Mouse (Mus musculus) CH12.LX (cell line): ENCODE measurements at regions not wholly inside any gene's neighbourhood (a gene's known extent, or its start where the extent isn't known, plus 50 kb on each side); places are given as distances from the start of the nearest gene placed in this dataset.
A peak's percentile ranks its signal among the peaks of the same experiment; 100 is the strongest.

Experiments
- DNase-seq: peaks from one replicate; pipeline ENCODE4 v3.0.0-alpha.2; 2013; ENCODE audit errors: extremely low read depth
- H3K27ac ChIP-seq: 2 replicates; pipeline ENCODE4 v1.5.1; 2012; ENCODE audit warnings: low read depth, mild to moderate bottlenecking, control low read depth, moderate library complexity; ENCODE audit not compliant: insufficient read depth
- H3K27me3 ChIP-seq: replicated peaks from 2 replicates; pipeline ENCODE3; 2012; ENCODE audit warnings: inconsistent platforms
- H3K36me3 ChIP-seq, 2 experiments: replicated peaks in 1 of 2; 2 replicates each; pipeline versions ENCODE3 to v1.6.1; 2012; ENCODE audit warnings: inconsistent platforms in 1 of 2, low read length in 1 of 2, mild to moderate bottlenecking in 1 of 2, mixed read lengths in 1 of 2, moderate library complexity in 1 of 2; ENCODE audit not compliant: control insufficient read depth in 1 of 2, insufficient read depth in 1 of 2
- H3K4me1 ChIP-seq, 2 experiments: 2 replicates each; pipeline ENCODE4 v1.6.1; 2012; ENCODE audit warnings: inconsistent platforms in 1 of 2, moderate library complexity in 1 of 2; ENCODE audit not compliant: insufficient read depth in 2 of 2, control insufficient read depth in 1 of 2
- H3K4me2 ChIP-seq: 2 replicates; pipeline ENCODE4 v1.6.1; 2012; ENCODE audit warnings: low read depth, mild to moderate bottlenecking, control low read depth; ENCODE audit not compliant: poor library complexity, insufficient read depth, severe bottlenecking
- H3K4me3 ChIP-seq, 3 experiments: fragments of 150-350 bp in 1 of 3; sonication (generic) in 1 of 3; replicated peaks in 1 of 3; 2 replicates each; pipeline versions ENCODE3 to v1.5.1; 2011 to 2012; ENCODE audit warnings: low read depth in 2 of 3, low read length in 2 of 3, mild to moderate bottlenecking in 2 of 3, moderate library complexity in 2 of 3, control low read depth in 1 of 3, improper control_type of control experiment in 1 of 3, inconsistent platforms in 1 of 3, mixed read lengths in 1 of 3; ENCODE audit not compliant: poor library complexity in 1 of 3
- H3K79me2 ChIP-seq: replicated peaks from 2 replicates; pipeline ENCODE4 v1.6.1; 2012; ENCODE audit warnings: mild to moderate bottlenecking, moderate library complexity; ENCODE audit not compliant: control insufficient read depth, poor library complexity, insufficient read depth, severe bottlenecking; ENCODE audit errors: extremely low read depth
- H3K9ac ChIP-seq: 2 replicates; pipeline ENCODE4 v1.6.1; 2012; ENCODE audit warnings: low read depth, mild to moderate bottlenecking, control low read depth, moderate library complexity; ENCODE audit not compliant: insufficient read depth
- H3K9me3 ChIP-seq: replicated peaks from 2 replicates; pipeline ENCODE3; 2012; ENCODE audit warnings: low read length, inconsistent platforms, mixed read lengths
- BHLHE40 ChIP-seq: IDR thresholded peaks from 2 replicates; pipeline ENCODE4 v1.6.1; 2011; ENCODE audit warnings: mild to moderate bottlenecking, low read depth, low read length, improper control_type of control experiment
- CHD1 ChIP-seq: IDR thresholded peaks from 2 replicates; pipeline ENCODE4 v1.6.1; 2012; ENCODE audit warnings: low read depth, low read length, improper control_type of control experiment, inconsistent platforms
- CHD2 ChIP-seq: IDR thresholded peaks from 2 replicates; pipeline ENCODE4 v1.6.1; 2011; ENCODE audit warnings: low read length, improper control_type of control experiment
- CTCF ChIP-seq, 2 experiments: IDR thresholded peaks in 1 of 2; conservative IDR thresholded peaks in 1 of 2; 2 replicates each; pipeline ENCODE4 v1.5.1; 2011 to 2012; ENCODE audit warnings: low read depth in 2 of 2, low read length in 2 of 2, improper control_type of control experiment in 1 of 2, inconsistent platforms in 1 of 2, mild to moderate bottlenecking in 1 of 2, moderate library complexity in 1 of 2
- E2F4 ChIP-seq: IDR thresholded peaks from 2 replicates; pipeline ENCODE4 v1.6.1; 2011; ENCODE audit warnings: low read depth, low read length, improper control_type of control experiment; ENCODE audit not compliant: insufficient replicate concordance
- ELF1 ChIP-seq: IDR thresholded peaks from 2 replicates; pipeline ENCODE4 v1.6.1; 2014; ENCODE audit warnings: low read depth, mild to moderate bottlenecking, inconsistent platforms, low read length, improper control_type of control experiment
- EP300 ChIP-seq: IDR thresholded peaks from 2 replicates; pipeline ENCODE4 v1.6.1; 2011; ENCODE audit warnings: low read length, improper control_type of control experiment
- HCFC1 ChIP-seq: IDR thresholded peaks from 2 replicates; pipeline ENCODE4 v1.6.1; 2012; ENCODE audit warnings: low read depth, mild to moderate bottlenecking, inconsistent platforms, low read length, improper control_type of control experiment
- JUN ChIP-seq: IDR thresholded peaks from 2 replicates; pipeline ENCODE4 v1.6.1; 2011; ENCODE audit warnings: low read depth, mild to moderate bottlenecking, low read length, improper control_type of control experiment, moderate library complexity; ENCODE audit not compliant: insufficient read depth
- JUND ChIP-seq: conservative IDR thresholded peaks from 2 replicates; pipeline ENCODE4 v1.6.1; 2011; ENCODE audit warnings: low read depth, low read length, improper control_type of control experiment
- MAX ChIP-seq: IDR thresholded peaks from 2 replicates; pipeline ENCODE4 v1.6.1; 2011; ENCODE audit warnings: low read length, improper control_type of control experiment
- MAZ ChIP-seq: IDR thresholded peaks from 2 replicates; pipeline ENCODE4 v1.6.1; 2012; ENCODE audit warnings: low read depth, mild to moderate bottlenecking, inconsistent platforms, low read length, improper control_type of control experiment, moderate library complexity
- MXI1 ChIP-seq: IDR thresholded peaks from 2 replicates; pipeline ENCODE4 v1.6.1; 2011; ENCODE audit warnings: mild to moderate bottlenecking, low read depth, low read length, improper control_type of control experiment
- MYC ChIP-seq: IDR thresholded peaks from 2 replicates; pipeline ENCODE4 v1.6.1; 2011; ENCODE audit warnings: low read depth, mild to moderate bottlenecking, improper control_type of control experiment, low read length
- NELFE ChIP-seq: IDR thresholded peaks from 2 replicates; pipeline ENCODE4 v1.6.1; 2011; ENCODE audit warnings: low read depth, low read length, improper control_type of control experiment
- NRF1 ChIP-seq: IDR thresholded peaks from 2 replicates; pipeline ENCODE4 v1.6.1; 2014; ENCODE audit warnings: low read depth, mild to moderate bottlenecking, inconsistent platforms, low read length, improper control_type of control experiment, moderate library complexity
- POLR2A ChIP-seq: IDR thresholded peaks from 2 replicates; pipeline ENCODE4 v1.6.1; 2011; ENCODE audit warnings: low read depth, mild to moderate bottlenecking, improper control_type of control experiment, low read length
- RAD21 ChIP-seq: IDR thresholded peaks from 2 replicates; pipeline ENCODE4 v1.6.1; 2011; ENCODE audit warnings: low read depth, mild to moderate bottlenecking, low read length, improper control_type of control experiment, moderate library complexity
- RCOR1 ChIP-seq: conservative IDR thresholded peaks from 2 replicates; pipeline ENCODE4 v1.6.1; 2012; ENCODE audit warnings: low read depth, mild to moderate bottlenecking, inconsistent platforms, low read length, improper control_type of control experiment
- SMC3 ChIP-seq: IDR thresholded peaks from 2 replicates; pipeline ENCODE4 v1.6.1; 2011; ENCODE audit warnings: low read depth, low read length, improper control_type of control experiment
- UBTF ChIP-seq: IDR thresholded peaks from 2 replicates; pipeline ENCODE4 v1.6.1; 2012; ENCODE audit warnings: low read depth, mild to moderate bottlenecking, inconsistent platforms, low read length, improper control_type of control experiment, moderate library complexity
- USF1 ChIP-seq: IDR thresholded peaks from 2 replicates; pipeline ENCODE4 v1.6.1; 2014; ENCODE audit warnings: low read depth, mild to moderate bottlenecking, inconsistent platforms, low read length, improper control_type of control experiment
- ZC3H11A ChIP-seq: IDR thresholded peaks from 2 replicates; pipeline ENCODE4 v1.6.1; 2012; ENCODE audit warnings: low read depth, mild to moderate bottlenecking, inconsistent platforms, low read length, improper control_type of control experiment
- ZMIZ1 ChIP-seq: IDR thresholded peaks from 2 replicates; pipeline ENCODE4 v1.6.1; 2012; ENCODE audit warnings: low read depth, mild to moderate bottlenecking, inconsistent platforms, low read length, improper control_type of control experiment
- ZNF384 ChIP-seq: IDR thresholded peaks from 2 replicates; pipeline ENCODE4 v1.6.1; 2012; ENCODE audit warnings: low read depth, low read length, improper control_type of control experiment, inconsistent platforms
- dilution Hi-C: fragments of 300-500 bp; cut with MboI; formaldehyde crosslinking; loops from 2 replicates; pipeline ENCODE4 v1.14.3; 2020; ENCODE audit warnings: low sequenced_read_pairs; ENCODE audit not compliant: extremely low pct_unique_long_range_greater_than_20kb, extremely low pct_ligation_motif_present
- in situ Hi-C: fragments of 300-500 bp; cut with MboI; formaldehyde crosslinking; loops from 3 replicates; pipeline ENCODE4 v1.14.3; 2019; ENCODE audit warnings: low sequenced_read_pairs, low pct_ligation_motif_present, low pct_unique_long_range_greater_than_20kb, mixed read lengths

- in situ Hi-C loops, result no loop called here
- Histone ChIP-seq H3K4me2 (no peak overlapping the region), H3K79me2 (no peaks in the 10 kb centered on the region), H3K27ac (no peak overlapping the region), H3K9me3 (no peaks in the 10 kb centered on the region), H3K9ac (no peak overlapping the region), H3K36me3 (no peaks in the 10 kb centered on the region), H3K27me3 (no peaks in the 10 kb centered on the region), H3K4me3 (no peak overlapping the region), H3K4me1 (no peaks in the 10 kb centered on the region)
- TF ChIP-seq CHD1 (no peak), NELFE (no peak), NRF1 (no peak), POLR2A (no peak), ELF1 (no peak), JUND (no peak), EP300 (no peak), USF1 (no peak), ZMIZ1 (no peak), HCFC1 (no peak), E2F4 (no peak), CTCF (conservative IDR thresholded peaks at IDR 0.05 in 1 of 2, IDR thresholded peaks at IDR 0.05 in 1 of 2; ENCODE audit: low read depth in 2 of 2, low read length in 2 of 2) (no peak)
- no peak for DNase-seq
- dilution Hi-C loops, result no loop called here
These were observed 415.6 kb upstream of the Slc35b3 start for GRCm38 (mm10) chr13:39376269-39376668.

- no peaks in the 10 kb centered on the region for H3K27me3 ChIP-seq
These were observed 411.9 kb upstream of the Slc35b3 start for GRCm38 (mm10) chr13:39372565-39372964.

GRCm38 (mm10) chr13:39363637-39364036 is 403.0 kb upstream of the Slc35b3 start:
- no peaks in the 10 kb centered on the region for H3K9me3 ChIP-seq
- DNase-seq, result peak; percentile 44
- H3K79me2 ChIP-seq, result no peaks in the 10 kb centered on the region
- H3K36me3 ChIP-seq, result no peaks in the 10 kb centered on the region
- no peak overlapping the region for H3K27ac ChIP-seq
- TF ChIP-seq JUND, result 0 out of 2 replicates have a peak, but pooled peaks have one; percentile 18
- TF ChIP-seq POLR2A, result no peak
- TF ChIP-seq MAZ, result no peak
- TF ChIP-seq JUN, result no peak
- no peak for TF ChIP-seq MAX
- TF ChIP-seq MYC, result no peak
- no peak for TF ChIP-seq USF1
- TF ChIP-seq SMC3, result peak; percentile 11; the same call in 1 of the 2 replicates
- peak in 1 of 2 experiments; percentile 28; a peak in 1 of 4 replicates for TF ChIP-seq CTCF (conservative IDR thresholded peaks at IDR 0.05 in 1 of 2, IDR thresholded peaks at IDR 0.05 in 1 of 2; ENCODE audit: low read depth in 2 of 2, low read length in 2 of 2)
- TF ChIP-seq BHLHE40, result no peak
- no peak for TF ChIP-seq E2F4
- no peak for TF ChIP-seq MXI1
- TF ChIP-seq UBTF, result no peak
- TF ChIP-seq RAD21, result peak; percentile 13
- no peak for TF ChIP-seq RCOR1
- TF ChIP-seq ZC3H11A, result no peak
- no peak for TF ChIP-seq HCFC1
- no peak for TF ChIP-seq NELFE
- in situ Hi-C loops (no loop called here), dilution Hi-C loops (no loop called here)
- H3K4me3 ChIP-seq, result no peak overlapping the region
- H3K4me1 ChIP-seq, result peaks cover 0 to 4% of the 10 kb centered on the region in 2 experiments; a peak in 1 of 4 replicates
- no peak overlapping the region for H3K4me2 ChIP-seq
- H3K9ac ChIP-seq, result no peak overlapping the region
- no peaks in the 10 kb centered on the region for H3K27me3 ChIP-seq

More at GRCm38 (mm10) chr13:39372565-39372964, 411.9 kb upstream of the Slc35b3 start:
- in situ Hi-C loops, result no loop called here
- H3K79me2 ChIP-seq, result no peaks in the 10 kb centered on the region
- no peak overlapping the region for H3K27ac ChIP-seq
- H3K4me3 ChIP-seq, result no peak overlapping the region
- dilution Hi-C loops, result no loop called here
- no peaks in the 10 kb centered on the region for H3K4me1 ChIP-seq
- peak; percentile 35 for DNase-seq
- H3K9ac ChIP-seq, result no peak overlapping the region
- H3K36me3 ChIP-seq, result no peaks in the 10 kb centered on the region
- TF ChIP-seq ZNF384 (no peak), NELFE (no peak), SMC3 (0 out of 2 replicates have a peak, but pooled peaks have one; percentile 20), MXI1 (no peak), EP300 (no peak), CTCF (conservative IDR thresholded peaks at IDR 0.05 in 1 of 2, IDR thresholded peaks at IDR 0.05 in 1 of 2; ENCODE audit: low read depth in 2 of 2, low read length in 2 of 2) (peak in 1 of 2 experiments; percentile 41; a peak in 3 of 4 replicates), CHD2 (no peak)
- no peak overlapping the region for H3K4me2 ChIP-seq
- no peaks in the 10 kb centered on the region for H3K9me3 ChIP-seq
